Mouse (Mus musculus) liver (tissue): ENCODE measurements at regions not wholly inside any gene's neighbourhood (a gene's known extent, or its start where the extent isn't known, plus 50 kb on each side); places are given as distances from the start of the nearest gene placed in this dataset.
A peak's percentile ranks its signal among the peaks of the same experiment; 100 is the strongest.

Experiments used
- DNase-seq: peaks from one replicate; pipeline ENCODE4 v3.0.0-alpha.2; 2020; ENCODE audit warnings: mixed read lengths

GRCm38 (mm10) chr6:91619735-91620732 is 63.8 kb upstream of the Slc6a6 start:
- no peak for DNase-seq

DNA sequence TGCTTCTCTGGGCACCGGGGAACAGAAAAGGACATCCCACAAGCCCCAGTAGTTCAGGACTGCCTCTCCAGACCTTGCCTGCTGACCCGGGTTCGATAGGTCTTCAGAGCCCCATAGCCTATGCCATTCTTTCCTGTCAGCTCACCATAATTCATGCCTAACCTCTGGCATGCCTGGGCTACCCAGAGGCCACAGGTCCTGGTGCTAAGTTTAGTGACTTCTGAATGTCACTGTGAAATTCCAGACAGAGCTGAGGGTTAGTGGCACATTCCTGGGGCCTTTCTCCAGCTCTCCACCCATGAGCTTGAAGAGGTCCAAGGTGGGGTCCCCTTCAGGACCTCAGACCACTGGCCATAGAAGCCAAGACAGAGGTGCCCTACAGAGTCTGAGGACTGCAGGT is 62.4 kb upstream of the Slc6a6 start:
- no peak for DNase-seq

- peak; percentile 21 for DNase-seq
These were observed 61.4 kb upstream of the Slc6a6 start for GRCm38 (mm10) chr6:91622425-91622824.

GRCm38 (mm10) chr6:91623646-91624045 is 60.2 kb upstream of the Slc6a6 start:
- no peak for DNase-seq

DNA sequence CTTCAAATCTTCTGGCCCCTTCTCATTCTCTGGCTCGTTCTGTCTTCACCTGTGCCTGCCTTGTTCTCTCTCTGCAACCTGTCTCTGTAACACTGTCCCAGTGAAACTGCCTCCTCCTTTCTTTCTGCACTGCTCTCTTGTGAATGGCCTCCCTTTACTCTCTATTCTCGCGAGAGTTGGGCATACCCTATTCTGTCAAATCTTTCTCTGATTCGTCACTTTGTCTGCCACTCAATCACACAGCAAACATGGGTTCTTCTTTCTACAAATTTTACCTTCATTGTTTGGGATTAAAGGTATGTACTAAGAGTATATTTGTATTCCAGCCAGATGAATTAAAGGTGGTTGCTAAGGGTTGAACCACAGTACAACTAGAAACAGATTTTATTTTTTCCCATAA is 54.6 kb upstream of the Slc6a6 start:
- no peak for DNase-seq

DNA sequence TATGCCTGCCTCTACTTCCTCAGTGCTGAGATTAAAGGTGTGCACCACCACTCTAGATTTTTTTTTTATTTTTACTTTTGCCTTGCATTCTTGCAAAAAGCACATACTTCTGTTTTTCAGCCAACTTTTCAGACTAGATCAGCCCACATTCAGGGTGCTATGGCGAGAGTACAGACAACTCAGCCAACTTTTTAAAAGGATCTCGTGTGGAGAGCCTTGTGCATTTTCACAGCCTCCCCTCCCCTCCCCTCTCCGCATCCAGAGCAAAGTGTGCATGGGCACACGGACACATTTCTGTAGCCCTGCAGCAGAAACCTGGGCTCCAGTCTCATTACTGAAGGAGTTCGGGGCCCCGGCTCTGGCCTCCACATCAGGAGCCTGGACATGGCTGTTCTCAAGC is 52.6 kb upstream of the Slc6a6 start:
- no peak for DNase-seq
